Mouse (Mus musculus) kidney, embryonic 15.5 days (tissue): ENCODE data around the gene Dohh. TPM values are rescaled to one million over a fixed set of nuclear protein-coding genes. Genes with fewer than 3 reads are reported as not detected.
A peak's percentile ranks its signal among the peaks of the same experiment; 100 is the strongest.

Experiments
- ATAC-seq: fragments of 200-750 bp; cut with Nextera tagmentation; replicated peaks from 2 replicates; pipeline ENCODE4 v1.8.0; 2017; ENCODE audit warnings: moderate TSS enrichment; ENCODE audit not compliant: low FRiP score
- H3K27ac ChIP-seq: fragments of 300-500 bp; sonication (generic); 2 replicates; pipeline ENCODE4 v1.5.1; 2015; ENCODE audit warnings: mild to moderate bottlenecking, inconsistent platforms
- H3K27me3 ChIP-seq: fragments of 300-500 bp; sonication (generic); 2 replicates; pipeline ENCODE4 v1.6.1; 2015; ENCODE audit warnings: inconsistent platforms
- H3K36me3 ChIP-seq: fragments of 300-500 bp; sonication (generic); 2 replicates; pipeline ENCODE4 v1.6.1; 2015; ENCODE audit warnings: inconsistent platforms
- H3K4me1 ChIP-seq: fragments of 300-500 bp; sonication (generic); 2 replicates; pipeline ENCODE4 v1.6.1; 2015; ENCODE audit warnings: inconsistent platforms
- H3K4me2 ChIP-seq: fragments of 300-500 bp; sonication (generic); 2 replicates; pipeline ENCODE4 v1.6.1; 2015; ENCODE audit warnings: moderate library complexity, mild to moderate bottlenecking, inconsistent platforms
- H3K4me3 ChIP-seq: fragments of 300-500 bp; sonication (generic); replicated peaks from 2 replicates; pipeline ENCODE4 v1.5.1; 2015; ENCODE audit warnings: mild to moderate bottlenecking, inconsistent platforms
- H3K9ac ChIP-seq: fragments of 300-500 bp; sonication (generic); 2 replicates; pipeline ENCODE4 v1.6.1; 2015; ENCODE audit warnings: mild to moderate bottlenecking, inconsistent platforms
- H3K9me3 ChIP-seq: fragments of 300-500 bp; sonication (generic); replicated peaks from 2 replicates; pipeline ENCODE4 v1.6.1; 2016; ENCODE audit warnings: inconsistent platforms
- WGBS: fragments of 180-500 bp; shearing (Covaris S2); methylation state at CpG from one replicate; pipeline ENCODE4 v1.1.7; 2015; ENCODE audit warnings: mixed read lengths; 5-methylcytosine and 5-hydroxymethylcytosine counted together
- polyA plus RNA-seq: library from polyadenylated mRNA; unstranded; fragments of >200 nt; fragmentation: Nextera tagmentation; extraction: Ambion mirVana; gene quantifications from 2 replicates; pipeline ENCODE4 v1.2.1, GENCODE M21; 2015

Gene Dohh
- polyA plus RNA-seq, 1 experiment from 2014 or later: 82.2 TPM

GRCm38 (mm10) chr10:81409330-81409729 lies 25.1 kb downstream of the Dohh start:
- Histone ChIP-seq H3K36me3 (peaks cover 52% of the 10 kb centered on the region), H3K4me2 (peak overlapping the region; percentile 37), H3K4me3 (peak overlapping the region; percentile 10; the same call in 1 of the 2 replicates), H3K9me3 (no peaks in the 10 kb centered on the region), H3K4me1 (peaks cover 92% of the 10 kb centered on the region), H3K9ac (0 out of 2 replicates have a peak overlapping the region, but pooled peaks have one; percentile 8), H3K27ac (peak overlapping the region; percentile 84), H3K27me3 (no peaks in the 10 kb centered on the region)
- no peak for ATAC-seq
- 22% methylated on average over 8 of the region's 8 CpGs for WGBS

- no peak overlapping the region for H3K9ac ChIP-seq
- peak overlapping the region; percentile 37 for H3K4me2 ChIP-seq
- H3K4me3 ChIP-seq: no peak overlapping the region
These were observed 26.1 kb downstream of the Dohh start for GRCm38 (mm10) chr10:81410350-81410749.

GRCm38 (mm10) chr10:81410981-81411380 lies 26.8 kb downstream of the Dohh start:
- H3K4me2 ChIP-seq: peak overlapping the region; percentile 37
- H3K9me3 ChIP-seq: no peaks in the 10 kb centered on the region
- no peak overlapping the region for H3K4me3 ChIP-seq
- no peak for ATAC-seq
- peaks cover 37% of the 10 kb centered on the region for H3K36me3 ChIP-seq
- H3K27ac ChIP-seq: peak overlapping the region; percentile 84
- H3K9ac ChIP-seq: no peak overlapping the region
- peaks cover 97% of the 10 kb centered on the region for H3K4me1 ChIP-seq
- H3K27me3 ChIP-seq: no peaks in the 10 kb centered on the region
- 49% methylated on average over 9 of the region's 9 CpGs for WGBS

More at GRCm38 (mm10) chr10:81410350-81410749, 26.1 kb downstream of the Dohh start:
- Histone ChIP-seq H3K36me3 (peaks cover 43% of the 10 kb centered on the region), H3K27ac (peak overlapping the region; percentile 84), H3K27me3 (no peaks in the 10 kb centered on the region), H3K4me1 (peaks cover 95% of the 10 kb centered on the region), H3K9me3 (no peaks in the 10 kb centered on the region)
- no peak for ATAC-seq
- 59% methylated on average over 4 of the region's 4 CpGs for WGBS

DNA sequence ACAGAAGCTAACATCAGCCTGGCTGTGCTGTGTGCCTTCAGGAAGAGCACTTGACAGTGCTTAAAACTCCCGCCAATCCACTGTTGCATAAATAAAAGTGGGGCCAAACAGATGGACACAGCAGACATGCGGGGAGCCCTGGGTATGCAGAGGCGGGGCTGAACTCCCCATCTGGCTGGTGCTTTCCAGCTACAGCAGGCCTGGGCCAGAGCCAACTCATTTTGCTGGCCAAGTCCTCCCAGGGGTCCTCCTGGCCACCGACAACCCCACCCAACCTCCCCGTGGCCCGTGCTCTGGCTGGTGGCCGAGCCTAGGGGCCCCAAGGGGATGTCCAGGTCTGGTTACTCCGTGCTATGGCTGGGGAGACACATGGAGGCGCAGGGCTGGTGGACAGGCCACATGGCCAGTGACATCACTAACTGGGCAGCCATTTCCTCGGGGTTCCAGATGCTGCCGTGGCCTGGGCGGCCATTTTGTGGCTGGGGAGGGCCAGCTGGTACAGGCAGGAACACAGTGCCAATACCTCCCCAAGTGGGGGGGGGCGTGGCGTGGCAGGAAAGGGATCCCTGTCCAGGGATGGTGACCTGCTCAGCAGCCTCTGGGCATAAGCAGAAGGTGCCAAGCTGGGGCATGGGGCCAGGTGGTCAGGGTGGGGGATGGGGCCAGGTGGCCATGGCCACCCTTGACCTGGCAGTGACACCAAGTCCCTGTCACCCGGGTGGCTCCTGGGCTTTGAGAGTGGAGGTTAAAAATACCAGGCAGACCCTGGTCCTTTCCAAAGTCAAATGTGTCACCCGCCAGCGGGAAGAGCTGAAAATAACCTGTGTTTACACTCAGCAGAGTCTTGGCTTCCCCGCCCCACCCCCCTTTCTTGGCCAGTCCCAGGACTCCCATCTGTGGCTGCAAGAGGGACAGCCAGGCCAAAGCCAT lies 27.5 kb downstream of the Dohh start:
- peaks cover 29% of the 10 kb centered on the region for H3K36me3 ChIP-seq
- H3K9ac ChIP-seq: no peak overlapping the region
- H3K4me3 ChIP-seq: no peak overlapping the region
- ATAC-seq: no peak
- no peaks in the 10 kb centered on the region for H3K27me3 ChIP-seq
- H3K4me2 ChIP-seq: 0 out of 2 replicates have a peak overlapping the region, but pooled peaks have one; percentile 15
- H3K9me3 ChIP-seq: no peaks in the 10 kb centered on the region
- peak overlapping the region; percentile 84 for H3K27ac ChIP-seq
- H3K4me1 ChIP-seq: peaks cover 100% of the 10 kb centered on the region
- WGBS: 56% methylated on average over 18 of the region's 18 CpGs

DNA sequence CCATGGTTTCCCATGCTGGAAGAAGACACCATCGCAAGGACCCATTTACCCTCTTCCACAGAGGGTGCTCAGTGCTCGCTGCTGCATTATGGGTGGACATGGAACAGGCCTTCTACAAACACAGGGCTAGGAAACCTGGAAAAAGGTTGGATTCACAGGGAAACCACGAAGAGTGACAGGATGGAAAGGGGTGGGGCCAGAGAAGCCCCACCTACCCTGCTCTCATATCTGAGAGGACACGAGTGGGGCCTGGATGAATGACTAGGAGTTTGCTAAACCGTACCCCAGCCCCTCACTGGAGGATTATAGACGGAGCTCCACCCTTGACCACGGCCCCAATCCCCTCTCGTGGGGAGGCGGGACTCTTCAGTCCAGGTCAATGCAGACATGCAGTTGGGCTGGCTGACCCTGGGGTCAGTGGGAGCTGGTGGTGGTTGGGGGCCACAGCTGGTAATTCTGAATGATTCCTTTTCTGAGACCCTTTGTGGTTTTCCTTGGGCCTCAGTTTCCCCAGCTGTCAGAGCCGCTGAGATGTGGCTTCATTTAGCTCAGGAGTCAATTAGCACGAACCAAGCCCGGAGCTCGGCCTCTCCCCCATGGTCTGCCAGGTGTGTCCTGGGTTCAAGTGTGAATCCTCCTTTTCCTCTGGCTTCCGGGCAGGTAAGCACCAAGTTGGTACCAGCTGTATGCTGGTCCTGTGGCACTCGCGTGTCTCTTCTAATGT lies 28.5 kb downstream of the Dohh start:
- Histone ChIP-seq H3K4me1 (peaks cover 100% of the 10 kb centered on the region), H3K4me2 (no peak overlapping the region), H3K4me3 (no peak overlapping the region), H3K27ac (peak overlapping the region; percentile 84), H3K36me3 (peaks cover 22% of the 10 kb centered on the region), H3K27me3 (no peaks in the 10 kb centered on the region), H3K9me3 (no peaks in the 10 kb centered on the region), H3K9ac (no peak overlapping the region)
- WGBS: 80% methylated on average over 16 of the region's 16 CpGs
- ATAC-seq: no peak

- 0 out of 2 replicates have a peak overlapping the region, but pooled peaks have one; percentile 15 for H3K9ac ChIP-seq
- H3K27me3 ChIP-seq: no peaks in the 10 kb centered on the region
- peak overlapping the region; percentile 84 for H3K27ac ChIP-seq
- peak overlapping the region; percentile 20 for H3K4me3 ChIP-seq
- WGBS: 31% methylated on average over 26 of the region's 26 CpGs
- H3K9me3 ChIP-seq: no peaks in the 10 kb centered on the region
- peaks cover 100% of the 10 kb centered on the region for H3K4me1 ChIP-seq
- peak; percentile 16; the same call in 1 of the 2 replicates for ATAC-seq
- peaks cover 14% of the 10 kb centered on the region for H3K36me3 ChIP-seq
- H3K4me2 ChIP-seq: peak overlapping the region; percentile 46
These were observed 29.4 kb downstream of the Dohh start for GRCm38 (mm10) chr10:81413310-81414261.

GRCm38 (mm10) chr10:81414682-81415081 lies 30.5 kb downstream of the Dohh start:
- H3K36me3 ChIP-seq: peaks cover 19% of the 10 kb centered on the region
- no peak overlapping the region for H3K9ac ChIP-seq
- H3K27me3 ChIP-seq: no peaks in the 10 kb centered on the region
- H3K4me3 ChIP-seq: no peak overlapping the region
- H3K4me2 ChIP-seq: no peak overlapping the region
- H3K4me1 ChIP-seq: peaks cover 100% of the 10 kb centered on the region
- H3K27ac ChIP-seq: peak overlapping the region; percentile 84; the same call in 1 of the 2 replicates
- no peaks in the 10 kb centered on the region for H3K9me3 ChIP-seq
- ATAC-seq: no peak

DNA sequence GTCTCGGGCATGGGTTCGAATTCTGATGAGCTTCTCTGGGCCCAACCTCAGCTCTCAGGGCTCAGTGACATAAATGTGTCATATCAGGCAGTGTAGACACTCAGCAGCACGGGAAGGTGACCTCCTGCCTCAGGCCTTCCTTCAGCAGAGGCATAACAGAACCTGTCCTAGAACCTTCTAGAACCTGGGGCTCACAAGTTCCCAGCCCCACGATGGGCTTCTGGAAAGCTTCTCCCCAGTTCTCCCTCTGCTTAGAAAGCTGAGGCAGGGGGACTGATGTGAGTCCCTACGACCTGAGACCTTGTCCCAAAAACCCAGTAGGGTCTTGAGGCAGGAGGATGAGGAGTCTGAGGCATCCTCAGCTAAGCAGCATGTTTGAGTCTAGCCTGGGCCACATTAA lies 30.9 kb downstream of the Dohh start:
- ATAC-seq: no peak
- 0 out of 2 replicates have a peak overlapping the region, but pooled peaks have one; percentile 86 for H3K27ac ChIP-seq
- no peaks in the 10 kb centered on the region for H3K27me3 ChIP-seq
- H3K9me3 ChIP-seq: no peaks in the 10 kb centered on the region
- peaks cover 99% of the 10 kb centered on the region for H3K4me1 ChIP-seq
- peaks cover 23% of the 10 kb centered on the region for H3K36me3 ChIP-seq
- H3K4me2 ChIP-seq: no peak overlapping the region
- 79% methylated on average over 5 of the region's 5 CpGs for WGBS
- H3K4me3 ChIP-seq: no peak overlapping the region
- H3K9ac ChIP-seq: peak overlapping the region; percentile 18; the same call in 1 of the 2 replicates

DNA sequence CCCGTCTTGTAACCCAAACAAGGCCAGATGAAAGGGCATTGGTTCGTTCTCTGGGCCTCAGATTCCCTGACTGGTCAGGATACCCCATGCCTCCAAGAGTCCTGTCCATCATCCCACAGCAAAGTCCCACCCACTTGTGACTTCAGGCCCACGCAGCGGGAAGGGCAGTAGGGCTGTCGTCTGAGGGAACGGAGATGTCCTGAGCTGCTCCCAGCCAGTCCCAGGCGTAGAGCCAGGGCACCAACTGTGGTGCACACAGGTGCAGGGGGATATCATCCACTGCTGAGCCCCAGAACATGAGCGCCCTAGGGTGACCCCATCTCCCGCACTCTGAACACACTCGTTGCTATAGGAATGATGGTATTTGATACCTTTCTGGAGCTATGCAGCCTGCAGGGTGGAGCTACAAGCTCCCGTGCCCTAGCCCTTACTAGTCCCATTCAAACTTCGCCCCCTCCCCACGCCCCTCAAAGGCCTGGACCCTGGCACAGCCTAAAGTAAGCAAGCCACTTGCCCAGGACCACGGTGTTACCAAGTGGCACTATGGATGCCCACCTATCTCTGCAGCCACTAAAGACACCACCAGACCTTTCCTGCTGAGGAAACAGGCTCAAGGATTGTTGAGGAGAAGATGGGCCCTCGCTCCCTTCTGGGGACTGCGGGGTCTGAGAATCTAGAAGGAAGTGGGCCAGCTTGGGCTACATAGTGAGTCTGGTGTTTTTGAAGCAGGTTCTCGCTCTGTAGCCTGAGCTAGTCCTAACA lies 31.5 kb downstream of the Dohh start:
- H3K9ac ChIP-seq: peak overlapping the region; percentile 18; the same call in 1 of the 2 replicates
- H3K27ac ChIP-seq: peak overlapping the region; percentile 86
- H3K4me3 ChIP-seq: no peak overlapping the region
- peaks cover 26% of the 10 kb centered on the region for H3K36me3 ChIP-seq
- WGBS: 63% methylated on average over 17 of the region's 17 CpGs
- peaks cover 93% of the 10 kb centered on the region for H3K4me1 ChIP-seq
- H3K9me3 ChIP-seq: no peaks in the 10 kb centered on the region
- no peak for ATAC-seq
- H3K4me2 ChIP-seq: no peak overlapping the region
- no peaks in the 10 kb centered on the region for H3K27me3 ChIP-seq

DNA sequence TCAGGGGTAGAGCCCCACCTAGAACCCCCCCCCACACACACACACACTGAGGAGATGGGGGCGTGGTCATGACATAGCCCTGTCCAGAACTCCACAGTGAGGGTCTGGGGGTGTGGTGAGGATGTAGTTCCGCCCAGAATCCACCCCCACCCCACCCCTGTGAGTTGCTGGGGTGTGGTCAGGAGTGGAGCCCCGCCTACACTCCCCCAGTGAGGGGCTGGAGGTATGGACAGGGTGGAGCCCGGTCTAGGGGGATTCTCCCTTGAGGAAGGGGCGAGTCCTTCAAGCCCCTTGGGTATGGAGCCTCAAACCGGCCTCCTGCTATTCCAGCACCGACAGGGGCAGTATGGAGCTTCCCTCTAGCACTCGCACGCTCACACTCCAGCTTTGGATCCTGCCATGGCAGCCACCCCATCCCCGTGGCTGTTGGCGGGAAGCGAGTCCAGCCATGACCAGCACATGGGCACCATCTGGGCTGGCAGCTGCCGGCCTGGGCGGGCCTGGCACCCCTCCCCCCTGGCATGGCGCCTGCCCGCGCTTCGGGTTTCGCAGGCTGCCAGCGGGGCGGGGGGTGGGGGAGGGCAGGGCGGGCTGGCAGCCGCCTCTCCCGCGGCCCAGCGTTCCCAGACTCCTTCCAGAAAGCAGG lies 32.5 kb downstream of the Dohh start:
- ATAC-seq: peak; percentile 69
- Histone ChIP-seq H3K9ac (peak overlapping the region; percentile 38), H3K4me2 (peak overlapping the region; percentile 68), H3K4me1 (peaks cover 87% of the 10 kb centered on the region), H3K4me3 (peak overlapping the region; percentile 32), H3K9me3 (no peaks in the 10 kb centered on the region), H3K27me3 (no peaks in the 10 kb centered on the region), H3K36me3 (peaks cover 26% of the 10 kb centered on the region), H3K27ac (peak overlapping the region; percentile 86)
- WGBS: 4% methylated on average over 26 of the region's 26 CpGs
